Mouse (Mus musculus) retina, postnatal 1 day (tissue): ENCODE results near the gene Rasl10a.

Experiments used
- DNase-seq: peaks from one replicate; pipeline ENCODE4 v3.0.0-alpha.2; 2012

Gene Rasl10a

GRCm38 (mm10) chr11:5054151-5054550 lies 3.8 kb upstream of the Rasl10a start:
- DNase-seq: no peak

- DNase-seq: no peak
Observed at GRCm38 (mm10) chr11:5054874-5055273, 3.1 kb upstream of the Rasl10a start.

DNA sequence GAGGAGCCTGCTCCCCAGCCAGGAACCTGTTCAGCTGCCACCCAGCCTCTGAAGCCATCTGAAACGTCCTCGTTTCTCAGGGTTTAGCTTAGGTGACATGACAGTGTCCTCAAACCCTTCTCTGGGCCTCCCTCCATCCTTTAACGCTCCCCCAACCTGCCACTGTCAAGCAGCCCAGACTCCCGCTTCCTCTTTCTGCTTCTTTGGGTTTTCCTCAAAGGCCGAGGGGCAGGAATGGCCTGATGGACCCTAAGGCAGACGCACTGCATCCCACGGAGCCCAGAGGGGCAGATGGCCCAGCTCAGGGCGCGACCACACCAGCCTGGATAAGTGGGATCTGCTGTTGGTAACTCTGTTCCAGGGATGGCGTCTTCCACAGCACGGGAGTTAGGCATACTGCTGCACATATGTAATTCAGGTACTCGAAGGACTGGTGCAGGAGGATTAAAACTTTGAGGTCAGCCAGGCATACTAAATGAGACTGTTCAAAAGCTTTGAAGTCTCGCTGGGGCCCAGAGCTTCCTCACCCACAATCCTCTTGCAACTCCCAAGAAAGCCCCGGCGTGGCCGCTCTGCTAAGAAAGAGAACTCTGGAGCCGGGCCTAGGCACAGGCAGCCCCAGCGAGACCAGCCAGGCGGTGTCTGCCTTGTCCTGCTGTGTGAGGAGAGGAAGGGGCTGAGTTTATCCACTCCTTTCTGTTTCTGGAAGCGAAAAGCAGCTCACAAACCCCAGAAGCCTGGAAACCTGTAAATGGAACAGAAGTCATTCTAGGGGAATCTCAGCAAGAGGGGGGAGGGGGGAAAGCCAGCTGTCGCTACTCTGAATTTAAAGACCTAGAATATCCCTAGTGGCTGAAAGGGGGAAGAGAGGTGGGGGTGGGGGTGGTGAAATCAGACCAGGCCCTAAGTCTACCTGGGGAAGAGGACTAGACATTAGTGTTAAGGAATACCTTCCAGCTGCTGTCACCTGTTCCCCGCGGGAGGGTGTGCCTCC lies 1.7 kb upstream of the Rasl10a start:
- DNase-seq: peak; percentile 56

GRCm38 (mm10) chr11:5057064-5057463 lies 864 bp upstream of the Rasl10a start:
- no peak for DNase-seq

GRCm38 (mm10) chr11:5057541-5057855 lies 430 bp upstream of the Rasl10a start:
- DNase-seq: no peak

DNA sequence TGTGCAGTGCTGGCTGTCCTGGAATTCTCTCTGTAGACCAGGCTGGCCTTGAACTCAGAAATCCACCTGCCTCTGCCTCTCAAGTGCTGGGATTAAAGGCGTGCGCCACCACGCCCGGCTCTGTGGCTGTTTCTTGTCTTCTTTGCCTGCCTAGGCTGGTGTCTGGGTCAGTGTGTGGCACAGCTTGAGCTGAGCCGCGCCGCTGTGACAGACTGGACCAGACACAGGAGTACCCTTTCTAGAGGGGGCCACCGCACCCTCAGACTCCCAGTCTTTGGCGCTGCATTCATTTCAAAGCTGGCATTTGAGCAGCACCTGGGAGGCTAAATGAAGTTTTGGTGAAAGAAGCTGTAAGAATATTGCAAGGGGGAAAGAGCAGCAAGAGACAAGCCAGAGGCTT lies 855 bp downstream of the Rasl10a start:
- DNase-seq: no peak

- no peak for DNase-seq
Observed at GRCm38 (mm10) chr11:5059230-5059629, 1.3 kb downstream of the Rasl10a start.

- peak; percentile 69 for DNase-seq
Observed at GRCm38 (mm10) chr11:5059704-5060156, 1.8 kb downstream of the Rasl10a start.

DNA sequence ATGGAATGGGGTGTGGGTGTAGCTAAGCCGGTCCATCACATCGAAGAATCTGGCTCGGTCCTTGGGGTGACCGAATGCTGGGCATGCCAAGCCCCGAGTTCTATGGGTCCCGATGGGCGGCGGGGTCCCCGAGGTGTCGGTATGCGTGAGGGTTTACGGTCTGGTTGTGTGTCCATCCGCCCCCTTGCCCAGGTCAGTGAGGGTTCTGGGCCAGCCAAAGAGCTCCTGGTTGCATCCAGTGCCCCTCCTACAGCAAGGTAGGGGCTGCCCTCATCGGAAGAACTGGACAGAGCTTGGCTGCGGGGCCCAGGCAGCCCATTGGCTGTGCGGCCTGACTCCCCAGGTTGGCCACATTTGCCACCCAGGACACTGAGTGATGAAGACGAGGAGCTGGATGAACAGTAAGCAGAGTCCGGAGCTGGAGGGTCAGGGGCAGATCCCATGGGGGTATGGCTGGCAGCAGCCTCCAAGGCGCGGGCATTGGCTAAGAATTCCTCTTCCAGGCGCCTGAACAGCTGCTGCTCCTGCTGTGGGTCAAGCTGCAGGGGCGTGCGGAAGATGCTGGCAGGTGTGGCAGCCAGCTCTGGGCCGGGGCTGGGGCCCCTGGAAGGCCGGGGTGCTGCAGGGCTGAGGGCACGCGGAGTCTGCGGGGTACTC lies 3.0 kb downstream of the Rasl10a start:
- peak; percentile 42 for DNase-seq

DNA sequence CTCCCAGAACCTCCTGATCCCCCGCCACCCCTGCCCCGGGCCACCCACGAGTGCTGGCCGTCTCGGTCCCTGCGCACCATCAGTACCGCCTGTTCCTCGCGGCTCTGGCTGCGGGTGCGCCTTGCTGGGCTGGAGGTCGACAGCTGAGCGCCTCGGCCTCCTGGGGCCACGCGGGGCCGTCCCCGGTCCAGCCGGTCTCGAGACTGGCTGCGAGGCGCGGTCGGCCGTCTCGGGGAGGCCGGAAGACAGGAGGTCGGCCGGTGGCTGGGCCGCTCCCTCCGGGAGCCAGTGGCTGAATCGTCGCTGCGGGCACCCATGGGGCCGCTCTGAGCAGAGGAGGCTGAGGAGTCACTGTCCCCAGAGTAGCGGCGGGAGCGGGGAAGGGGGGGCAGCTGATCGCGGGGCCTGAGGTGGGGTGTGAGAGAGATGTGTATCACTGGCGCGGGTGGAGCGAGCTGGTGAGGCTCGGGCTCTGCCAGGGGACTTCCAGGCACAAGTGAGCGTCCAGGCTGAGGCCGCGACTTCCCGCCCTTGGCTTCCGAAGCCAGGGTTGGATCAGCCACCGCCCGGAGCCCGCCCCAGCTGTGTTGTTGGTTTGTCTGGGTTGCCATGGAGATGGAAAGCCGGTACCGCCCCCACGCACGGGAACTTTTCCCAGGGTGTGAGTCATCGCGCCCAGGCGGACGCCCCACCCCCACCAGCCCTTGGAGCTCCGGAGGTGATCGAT lies 3.6 kb downstream of the Rasl10a start:
- DNase-seq: peak; percentile 87

- DNase-seq: no peak
Observed at GRCm38 (mm10) chr11:5062326-5062725, 4.4 kb downstream of the Rasl10a start.

GRCm38 (mm10) chr11:5062860-5063505 lies 5.1 kb downstream of the Rasl10a start:
- DNase-seq: no peak

DNA sequence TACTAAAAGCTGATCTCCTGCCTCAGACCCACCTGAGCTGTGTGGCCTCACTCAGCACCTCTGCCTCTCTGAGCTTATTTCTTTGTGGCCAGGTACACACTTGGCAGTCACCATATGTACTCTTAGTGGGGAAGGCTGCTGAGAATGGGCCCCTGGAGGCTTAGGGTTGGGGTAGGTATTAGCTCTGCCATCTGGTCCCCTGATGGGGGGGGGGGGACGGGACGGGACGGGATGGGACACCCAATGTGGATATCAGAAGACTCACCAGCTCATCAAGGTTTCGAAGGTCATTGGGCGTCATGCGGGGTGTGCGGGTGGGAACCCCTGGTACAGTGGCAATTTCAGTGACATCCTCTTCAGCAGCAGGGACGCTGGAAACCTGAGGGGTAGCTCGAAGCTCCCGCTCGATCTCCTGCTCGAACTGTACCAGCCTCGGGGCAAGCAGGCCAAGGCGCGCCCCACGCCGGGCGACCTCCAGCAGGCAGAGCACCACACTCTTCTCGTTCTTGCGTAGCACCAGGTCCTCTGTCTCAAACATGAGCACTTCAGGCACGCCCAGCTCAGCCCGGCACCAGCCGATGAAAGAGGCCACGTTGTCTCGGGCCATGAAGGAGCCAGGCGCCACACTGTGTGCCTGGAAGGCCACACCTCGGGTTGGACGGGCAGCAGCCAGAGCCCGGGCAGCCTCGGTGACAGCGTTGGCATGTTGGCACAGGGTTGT lies 5.8 kb downstream of the Rasl10a start:
- no peak for DNase-seq

- no peak for DNase-seq
Observed at GRCm38 (mm10) chr11:5064282-5065055, 6.5 kb downstream of the Rasl10a start.

DNA sequence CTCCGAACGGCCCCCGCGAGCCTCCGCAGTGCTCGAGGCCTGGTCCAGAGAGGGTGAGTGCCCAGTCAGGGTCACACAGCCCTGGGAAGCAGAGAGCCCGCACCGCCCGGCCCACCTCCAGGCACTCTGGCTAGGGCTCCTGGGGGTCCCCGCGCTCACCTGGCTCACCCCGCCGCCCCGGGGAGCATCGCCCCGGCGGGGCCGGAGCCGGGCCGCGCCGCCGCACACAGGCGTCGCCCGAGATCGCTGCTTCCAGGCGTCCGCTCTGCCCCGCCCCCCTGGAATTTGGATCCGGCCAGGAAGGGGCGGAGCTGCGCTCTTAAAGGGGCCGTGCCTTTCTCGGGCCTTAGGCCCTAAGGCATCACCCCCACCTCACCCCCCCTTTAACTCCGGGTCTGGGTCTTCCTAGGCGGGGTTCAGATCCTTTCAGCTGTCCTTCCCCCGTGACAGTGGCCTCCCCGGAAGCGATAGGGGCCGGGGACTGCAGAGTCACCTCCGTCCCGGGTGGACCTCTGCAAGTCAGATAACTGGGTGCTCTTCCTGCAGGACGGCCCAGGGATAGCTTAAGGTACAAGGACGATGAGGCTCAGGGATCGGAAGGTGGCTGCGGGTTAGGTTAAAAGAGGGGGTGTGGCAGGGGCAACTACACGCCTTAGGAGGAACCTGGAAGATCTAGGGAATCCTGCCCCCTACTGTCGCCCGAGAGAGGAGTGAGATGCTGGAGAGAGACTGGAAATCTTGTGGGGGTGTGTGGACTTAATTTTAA lies 7.3 kb downstream of the Rasl10a start, which contains the start of gene Gas2l1:
Gene Gas2l1, minus strand, starts transcription at position 272 of the 766 bp plus-strand sequence.
- peak; percentile 92 for DNase-seq

DNA sequence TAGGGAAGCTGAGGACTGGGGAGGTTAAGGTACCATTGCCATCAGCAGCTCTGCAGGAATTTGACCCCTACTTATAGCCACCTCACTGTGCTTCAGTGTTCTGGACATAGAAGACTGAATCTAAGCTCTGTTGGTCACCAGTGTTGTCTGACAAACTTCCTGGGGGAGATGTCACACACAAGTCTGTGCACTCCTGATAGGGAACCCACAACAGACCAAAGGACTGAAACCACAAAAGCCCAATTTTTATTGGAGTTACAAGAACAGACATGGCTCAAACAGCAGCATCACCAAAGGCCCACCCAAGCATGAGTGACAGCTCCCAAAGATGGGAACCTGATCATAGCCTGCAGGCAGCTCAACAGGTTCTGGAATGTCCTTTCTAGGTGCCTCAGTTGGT lies 9.1 kb downstream of the Rasl10a start:
- DNase-seq: no peak

DNA sequence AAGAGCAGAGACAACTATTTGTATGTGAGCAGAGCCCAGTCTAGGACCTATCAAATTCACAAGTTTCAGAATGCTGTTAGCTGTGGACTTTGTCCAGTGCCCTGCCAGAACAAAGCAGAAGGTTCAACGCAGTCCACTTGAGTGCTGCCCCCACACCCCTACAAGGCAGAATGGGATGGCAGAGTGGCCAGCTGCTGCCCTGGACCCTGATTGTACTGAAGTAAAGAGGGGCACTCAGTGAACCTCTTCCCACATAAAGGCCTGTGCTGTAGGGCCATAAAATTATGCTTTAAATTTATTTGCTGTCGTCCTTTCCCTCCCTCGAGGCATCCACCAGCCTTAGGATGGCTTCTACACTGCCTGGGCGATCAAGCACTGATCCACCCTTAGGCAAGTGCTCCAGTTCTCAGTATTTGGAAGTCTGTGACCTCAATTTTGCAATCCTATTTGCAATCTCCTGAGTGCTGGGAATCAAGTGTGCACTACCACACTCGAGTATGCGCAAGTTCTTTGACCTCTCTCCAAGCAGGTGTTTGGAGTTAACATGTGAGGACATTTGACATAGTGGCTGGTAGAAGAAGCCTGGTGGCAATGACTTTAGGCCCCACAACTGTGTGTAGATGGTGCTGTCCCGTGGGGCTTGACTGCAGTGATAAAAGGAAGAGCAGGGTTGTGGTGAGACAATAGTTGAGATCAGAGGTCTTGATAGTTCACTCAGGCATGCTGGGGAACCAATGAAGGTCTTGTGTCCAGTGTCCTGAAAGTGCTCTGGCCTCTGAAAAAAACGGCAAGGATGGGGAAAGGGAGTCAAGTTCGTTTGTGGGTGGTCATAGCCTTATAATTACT lies 10.4 kb downstream of the Rasl10a start:
- DNase-seq: no peak

- DNase-seq: peak; percentile 63
Observed at GRCm38 (mm10) chr11:5074882-5075281, 17.0 kb downstream of the Rasl10a start.

- DNase-seq: no peak
Observed at GRCm38 (mm10) chr11:5075760-5076159, 17.8 kb downstream of the Rasl10a start.
